Mouse (Mus musculus) thymus, adult 18-20 months (tissue): ENCODE data around the gene Mycn.

Experiments
- DNase-seq, 2 experiments: peaks; one replicate each; pipeline ENCODE4 v3.0.0; 2022; ENCODE audit warnings: mixed read lengths in 2 of 2

Mycn gene

DNA sequence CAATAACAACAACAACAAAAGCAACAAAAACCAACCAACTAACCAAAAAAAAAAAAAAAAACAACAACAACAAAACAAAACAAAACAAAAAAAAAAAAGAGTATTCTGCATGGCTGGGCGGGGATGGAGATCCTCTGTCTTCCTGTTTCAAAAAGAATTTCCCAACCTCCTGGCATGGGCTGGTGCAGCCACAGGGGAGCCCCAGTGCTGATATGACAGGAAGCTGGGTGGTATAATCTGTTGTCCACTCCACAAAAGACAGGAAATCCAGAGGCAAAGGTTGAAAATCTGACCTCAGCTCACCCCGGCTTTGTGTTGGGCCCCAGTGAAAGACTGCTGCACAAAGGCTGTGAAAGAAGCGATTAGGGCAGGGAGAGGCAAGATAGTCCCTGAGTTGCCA, 17.3 kb downstream of the Mycn start:
- DNase-seq: no peak

DNA sequence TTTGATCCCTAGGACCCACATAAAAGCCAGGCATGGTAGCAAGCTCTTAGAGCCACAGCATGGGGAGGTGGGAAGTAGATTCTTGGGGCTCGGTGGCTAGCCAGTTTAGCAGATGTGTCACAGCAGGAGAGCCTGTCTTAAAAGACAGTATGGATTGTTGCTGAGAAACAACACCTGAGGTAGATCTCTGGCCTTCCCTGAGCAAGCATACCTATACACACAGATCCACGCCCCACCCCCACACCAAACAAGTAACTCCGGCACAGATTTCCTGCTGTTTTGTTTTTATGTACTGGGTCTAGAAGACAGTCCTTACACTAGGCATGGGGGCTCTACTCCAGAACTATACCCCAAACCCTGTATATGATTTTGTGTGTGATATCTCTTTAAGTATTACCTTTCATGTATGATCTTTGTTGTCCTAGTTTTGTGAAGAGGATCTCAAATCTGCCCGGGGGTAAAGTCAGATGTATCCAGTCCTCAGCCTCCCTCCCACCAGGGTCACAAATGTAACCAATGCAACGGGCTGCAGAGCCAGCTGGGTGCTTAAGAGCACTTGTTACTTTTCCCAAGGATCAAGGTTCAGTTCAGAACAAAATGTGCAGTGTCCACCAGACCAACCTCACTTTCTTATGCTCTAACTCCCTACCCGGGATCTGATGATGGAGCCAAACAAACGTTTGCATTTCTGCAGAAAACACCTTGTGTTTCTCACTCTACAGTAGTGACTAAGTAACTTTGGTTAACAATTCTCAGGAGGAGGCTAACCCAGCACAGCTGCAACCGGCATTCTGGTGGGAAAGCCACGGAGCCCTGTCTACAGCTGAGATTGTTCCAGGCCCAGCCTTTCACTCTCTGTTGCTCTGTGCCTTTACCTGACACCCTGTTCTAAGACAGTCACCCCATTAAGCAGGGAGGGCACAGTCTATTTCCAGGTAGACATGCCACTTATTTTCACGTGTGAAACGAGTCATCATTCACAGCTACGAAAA, 21.3 kb downstream of the Mycn start:
- no peak for DNase-seq

DNA sequence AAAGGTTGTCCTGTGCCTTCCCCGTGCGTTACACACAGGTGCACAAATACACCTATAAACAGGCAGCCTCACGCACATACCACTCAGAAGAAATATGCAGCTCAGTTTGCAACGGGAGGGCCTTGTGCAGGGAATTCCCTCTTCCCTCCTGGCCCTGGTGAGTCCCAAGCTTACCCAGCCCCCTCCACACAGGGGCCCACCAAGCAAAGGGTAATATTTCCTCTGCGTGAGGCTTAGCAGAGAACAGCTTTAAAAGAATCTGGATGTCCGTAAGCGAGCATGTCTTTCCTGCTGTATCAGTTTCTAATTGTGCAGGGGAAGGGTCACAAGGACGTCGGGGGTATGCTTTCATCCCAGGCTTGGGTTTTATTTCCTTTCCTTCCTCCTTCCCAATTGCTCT, 25.4 kb downstream of the Mycn start:
- DNase-seq: no peak

DNA sequence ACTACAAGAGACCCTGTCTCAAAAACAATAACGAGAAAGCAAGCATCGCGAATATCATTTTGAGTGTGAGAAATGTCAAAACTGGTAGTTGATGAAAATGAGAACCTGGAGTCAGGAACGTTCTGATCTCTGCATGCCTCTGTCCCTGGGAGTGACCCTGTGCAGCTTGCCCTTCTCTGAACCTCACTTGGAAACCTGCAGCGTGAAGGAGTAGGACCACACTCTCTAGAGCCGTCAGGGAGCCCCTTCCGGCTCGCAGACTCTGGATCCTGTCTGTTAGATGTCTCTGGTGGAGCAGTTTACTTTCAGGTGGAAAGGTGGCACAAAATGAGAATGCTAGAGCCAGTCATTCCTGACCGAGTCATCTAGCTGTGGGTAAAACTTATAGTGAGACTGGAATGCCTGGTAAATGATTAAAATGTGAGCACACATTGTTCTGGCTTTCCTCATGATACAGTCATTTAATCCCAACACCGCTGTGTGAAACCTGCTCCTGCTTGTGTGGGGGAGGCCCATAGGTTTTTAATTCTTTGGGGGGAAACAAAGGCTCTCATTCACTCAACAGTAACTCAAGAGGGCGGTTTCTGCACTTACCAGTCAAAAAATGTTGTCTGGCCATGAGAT, 31.2 kb downstream of the Mycn start:
- no peak for DNase-seq

DNA sequence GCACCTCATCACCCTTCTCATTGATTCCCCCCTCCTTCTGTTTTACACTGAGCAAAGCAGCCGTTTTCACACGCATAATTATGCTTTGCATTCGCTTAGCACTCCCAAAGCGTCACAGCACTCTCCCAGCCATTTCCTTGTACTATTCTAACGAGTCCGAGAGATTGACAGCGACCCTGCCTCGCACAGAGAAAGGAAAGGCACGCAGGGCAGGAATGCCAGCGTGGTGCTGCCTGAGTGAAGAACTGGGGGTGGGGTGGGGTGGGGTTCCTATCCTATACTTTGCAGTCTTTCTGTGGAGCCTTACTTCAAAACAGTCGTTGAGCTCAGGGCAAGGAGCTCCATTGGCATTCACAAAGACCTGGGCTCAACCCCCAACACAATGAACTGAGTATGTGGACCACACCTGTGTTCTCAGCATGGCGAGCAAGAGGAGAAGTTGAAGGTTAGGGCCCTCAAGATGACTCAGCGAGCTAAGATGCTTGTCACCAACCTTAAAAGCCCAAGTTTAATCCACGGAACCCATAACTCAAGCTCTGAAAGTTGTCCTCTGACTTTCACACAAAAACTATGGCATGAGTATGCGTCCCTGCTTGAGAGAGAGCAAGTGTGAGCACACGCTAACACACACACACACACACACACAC, 32.0 kb downstream of the Mycn start:
- DNase-seq: no peak

DNA sequence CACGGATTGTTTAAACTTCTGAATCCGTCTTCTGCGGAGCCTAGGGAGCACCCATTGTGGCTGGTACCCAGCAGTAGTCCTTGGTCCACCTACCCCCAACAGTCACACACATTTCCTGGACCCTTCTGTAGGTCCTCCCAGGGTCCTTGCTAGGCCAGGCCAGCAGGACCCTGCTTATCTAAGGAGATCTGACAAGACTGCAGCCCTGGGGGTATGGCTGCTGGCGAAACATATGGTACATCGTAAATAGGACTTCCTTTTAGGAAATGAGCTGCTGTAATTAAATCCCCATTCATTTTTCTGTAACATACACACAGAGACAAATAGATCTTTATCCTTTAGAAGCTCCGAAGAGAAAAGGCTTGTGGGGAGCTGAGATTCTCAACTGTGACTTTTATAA, 34.9 kb downstream of the Mycn start:
- DNase-seq: no peak

DNA sequence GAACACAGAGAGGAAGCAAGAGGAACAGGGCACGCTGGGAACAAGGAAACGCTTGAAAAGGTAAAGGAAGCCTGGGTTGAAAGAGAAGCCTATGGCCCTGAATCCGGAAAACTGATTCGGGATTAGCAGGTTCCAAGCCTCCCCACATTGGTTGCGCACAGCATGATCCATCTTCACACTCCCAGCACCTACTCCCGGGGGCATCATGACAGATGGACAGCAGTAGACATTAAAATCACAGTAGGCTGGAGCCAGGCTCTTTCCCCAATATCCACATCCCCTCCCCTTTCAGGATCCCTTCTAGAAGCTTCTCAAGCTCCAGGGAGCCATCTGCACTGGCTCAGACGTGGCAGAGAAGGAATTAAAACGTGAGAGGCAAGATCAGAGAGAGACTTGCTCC, 35.4 kb downstream of the Mycn start:
- no peak for DNase-seq

DNA sequence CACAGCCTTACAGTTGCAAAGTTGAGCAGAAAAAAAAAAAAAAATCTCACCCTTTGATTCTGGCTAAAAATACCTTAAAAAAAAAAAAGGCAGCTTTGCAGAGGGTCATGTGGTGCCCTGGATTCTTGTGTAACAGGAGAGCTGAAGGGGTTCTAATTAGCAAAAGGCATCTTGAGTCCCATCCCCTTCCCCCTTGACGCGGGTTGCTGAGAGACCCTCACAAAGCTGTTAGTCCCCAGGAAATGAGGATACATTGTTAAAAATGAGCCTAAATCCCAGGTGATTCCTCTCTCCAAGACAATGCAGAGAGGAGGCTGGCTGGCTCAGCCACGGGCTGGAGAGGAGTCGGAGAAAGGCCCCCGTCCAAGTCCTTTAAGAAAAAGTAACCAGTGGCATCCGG, 36.6 kb downstream of the Mycn start:
- DNase-seq: no peak

DNA sequence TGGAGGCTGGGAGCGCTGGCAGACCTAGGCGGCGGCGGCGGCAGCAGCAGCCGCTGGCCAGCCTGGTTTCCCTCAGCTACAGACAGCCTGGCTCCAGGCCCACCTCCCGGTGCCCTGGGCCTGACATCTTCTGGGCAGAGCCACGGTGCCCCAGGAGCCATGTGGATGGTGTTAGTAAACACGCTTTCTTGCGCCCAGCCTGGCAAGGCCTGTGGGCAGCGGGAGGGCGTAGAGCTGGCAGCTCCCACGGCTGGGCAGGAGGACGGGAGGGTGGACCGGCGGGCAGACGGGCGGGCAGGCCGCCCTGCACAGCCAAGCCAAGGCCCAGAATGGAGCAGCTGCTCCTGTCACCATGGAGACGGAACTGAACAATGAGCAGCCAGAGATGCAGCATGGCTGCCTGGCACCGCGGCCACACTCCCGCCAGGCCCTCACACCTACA, 37.2 kb downstream of the Mycn start:
- peak in 1 of 2 experiments; percentile 3 for DNase-seq

DNA sequence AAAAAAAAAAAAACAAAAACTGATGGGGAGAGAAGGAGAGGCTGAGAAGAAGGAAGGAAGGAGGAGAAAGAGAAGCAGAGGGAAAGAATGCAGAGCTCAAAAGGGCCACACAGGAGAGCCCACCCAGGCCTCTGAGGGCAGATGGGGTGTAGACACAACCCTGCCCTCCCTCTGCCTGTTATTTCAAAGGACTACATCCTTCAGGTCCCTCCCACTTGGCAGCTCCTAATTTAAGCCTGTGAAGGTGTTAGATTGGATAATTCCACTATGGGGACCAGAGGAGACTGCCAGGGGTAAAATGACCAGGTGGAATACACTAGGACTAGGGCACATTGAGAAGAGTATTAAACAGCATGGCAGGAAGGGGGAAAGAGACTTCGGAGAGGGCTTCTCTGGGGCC, 37.6 kb downstream of the Mycn start:
- DNase-seq: no peak

DNA sequence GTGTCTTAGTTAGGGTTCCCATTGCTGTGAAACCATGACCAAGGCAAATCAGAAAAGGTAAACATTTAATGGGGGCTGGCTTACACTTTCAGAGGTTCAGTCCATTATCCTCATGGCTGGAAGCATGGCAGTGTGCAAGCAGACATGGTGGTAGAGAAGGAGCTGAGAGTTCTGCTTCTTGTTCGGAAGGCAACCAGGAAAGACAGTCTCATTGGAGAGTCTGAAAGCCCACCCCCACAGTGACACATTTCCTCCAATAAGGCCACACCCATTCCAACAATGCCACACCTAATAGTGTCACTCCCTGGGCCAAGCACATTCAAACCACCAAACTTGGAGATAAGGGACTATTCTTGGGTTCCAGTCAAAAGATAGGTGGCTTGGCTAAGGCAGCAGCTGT, 39.3 kb downstream of the Mycn start:
- no peak for DNase-seq

DNA sequence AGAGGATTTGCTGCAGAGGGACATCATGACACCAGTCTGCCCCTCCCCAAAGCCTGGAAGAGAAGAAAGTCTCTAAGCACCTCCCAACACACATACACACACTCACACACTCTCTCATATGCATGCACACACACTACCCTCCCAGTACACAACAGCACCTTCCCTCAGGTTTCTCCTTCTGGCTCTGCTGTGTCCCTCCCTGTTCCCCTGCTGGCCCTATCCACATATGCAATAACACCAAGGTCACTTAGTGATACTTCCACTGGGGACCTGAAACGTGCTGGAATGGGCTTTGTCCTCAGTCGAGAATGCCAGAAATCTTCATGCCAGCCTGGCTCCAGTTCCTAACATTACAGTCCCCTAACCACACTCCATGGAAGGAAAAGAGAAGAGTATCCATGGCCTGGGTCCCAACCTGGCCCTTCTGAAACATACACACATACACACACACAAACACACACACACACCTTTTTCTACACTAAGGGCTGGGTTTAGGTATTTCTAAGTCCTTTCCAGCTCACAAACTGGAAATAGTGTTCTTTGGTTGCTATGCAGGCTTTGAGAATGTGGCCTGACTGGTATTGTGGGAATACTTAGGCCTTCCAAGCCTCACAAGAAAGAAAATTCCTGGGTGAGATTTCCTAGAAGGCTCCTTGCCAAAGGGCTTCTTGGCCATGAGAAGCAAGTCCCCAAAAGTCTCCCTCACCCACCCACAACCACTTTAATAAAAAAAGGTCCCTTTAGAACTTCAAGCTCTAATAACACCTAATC, 43.2 kb downstream of the Mycn start:
- no peak for DNase-seq

DNA sequence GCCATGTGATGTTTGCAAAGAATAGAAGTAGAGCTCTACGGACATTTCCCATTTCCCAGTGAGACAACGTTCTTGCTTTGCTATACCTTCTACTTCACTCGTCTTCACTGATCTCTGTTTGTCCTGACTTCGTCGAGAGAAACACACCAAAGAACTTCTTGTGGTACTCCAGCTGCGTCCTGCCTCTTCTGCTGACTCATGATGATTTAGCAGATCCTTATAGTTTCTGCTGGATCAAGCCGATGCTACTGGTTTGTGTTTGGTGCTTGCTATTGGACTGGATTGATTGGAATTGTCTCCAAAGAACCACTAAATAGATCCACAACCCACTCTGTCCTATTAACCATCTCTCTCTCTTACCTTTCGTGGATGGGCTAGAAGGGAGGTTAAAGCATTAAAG, 47.7 kb downstream of the Mycn start:
- no peak for DNase-seq

DNA sequence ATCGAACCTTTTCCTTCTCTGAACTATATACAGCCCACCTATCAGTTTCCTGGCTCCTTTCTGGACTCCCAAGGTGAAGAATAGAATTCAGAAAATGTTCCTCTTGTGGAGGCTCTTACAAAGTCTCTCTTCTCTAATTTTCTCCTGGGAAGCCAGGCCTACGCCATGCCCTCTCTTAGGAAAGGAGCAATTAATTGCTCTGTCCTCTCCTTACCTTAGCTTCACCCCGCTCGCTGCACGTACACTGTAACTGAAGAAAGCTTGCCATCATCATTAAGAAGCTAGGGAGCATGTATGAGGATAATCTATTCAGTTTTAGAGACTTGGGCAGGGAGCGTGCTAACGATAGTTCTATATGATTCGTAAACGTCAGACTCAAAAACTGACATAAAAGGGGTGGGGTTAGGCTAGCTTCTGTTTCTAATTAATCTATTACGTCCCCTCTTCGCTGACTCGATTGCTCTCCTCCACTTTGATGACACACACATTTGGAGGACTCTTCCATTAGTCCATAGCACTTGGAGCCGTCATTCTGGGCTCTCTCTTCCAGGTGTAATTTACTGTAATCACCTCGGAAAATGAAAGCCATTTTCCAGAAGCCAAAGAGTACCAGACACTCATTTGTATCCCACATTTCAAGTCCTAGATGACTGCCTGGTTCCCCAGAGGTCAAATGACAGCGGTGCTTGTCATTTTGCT, 55.4 kb downstream of the Mycn start:
- no peak for DNase-seq
